Mouse (Mus musculus) A20 (cell line): ENCODE results near the gene Mob3c.

ENCODE experiments used
- DNase-seq: peaks from one replicate; pipeline ENCODE4 v3.0.0-alpha.2; 2011; ENCODE audit warnings: low read depth, low spot score

Gene Mob3c

DNA sequence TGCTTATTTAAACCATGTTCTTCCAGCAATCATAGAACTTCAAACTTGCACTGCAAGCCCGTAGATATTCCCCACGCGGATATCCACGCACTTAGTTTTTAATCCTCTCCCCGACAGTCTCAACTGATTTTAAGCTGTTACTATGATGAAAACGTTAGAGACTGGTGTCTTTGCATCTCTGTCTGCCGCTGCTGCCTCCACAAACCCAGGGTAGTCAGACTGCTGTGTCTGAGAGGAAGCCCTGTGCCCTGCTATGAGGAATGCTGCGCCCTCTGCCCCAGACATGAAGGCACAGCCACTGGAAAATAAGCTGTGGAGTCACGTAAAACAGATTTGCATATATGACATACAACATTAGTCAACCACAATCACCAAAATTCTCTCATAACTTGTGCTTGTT, 50.9 kb downstream of the Mob3c start:
- DNase-seq, result no peak

DNA sequence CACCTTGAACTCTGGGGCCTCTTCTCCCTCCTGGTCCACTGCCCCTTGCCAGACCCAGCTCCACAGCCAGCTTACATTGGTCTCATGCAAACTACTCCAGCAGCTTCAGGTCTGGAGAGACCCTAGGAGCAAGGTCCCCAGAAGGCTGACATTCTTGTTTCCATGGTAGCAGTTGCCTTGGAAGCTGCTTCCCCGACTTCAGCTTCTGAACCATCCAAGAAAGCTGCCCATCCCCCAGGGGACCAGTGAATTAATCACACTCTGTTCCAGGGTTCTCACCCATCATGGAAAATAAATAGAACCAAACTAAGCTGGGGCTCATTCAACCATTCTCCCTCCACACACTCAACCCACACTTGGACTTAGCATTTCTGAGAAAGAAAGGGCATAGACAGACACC, 53.3 kb downstream of the Mob3c start:
- DNase-seq, result no peak

DNA sequence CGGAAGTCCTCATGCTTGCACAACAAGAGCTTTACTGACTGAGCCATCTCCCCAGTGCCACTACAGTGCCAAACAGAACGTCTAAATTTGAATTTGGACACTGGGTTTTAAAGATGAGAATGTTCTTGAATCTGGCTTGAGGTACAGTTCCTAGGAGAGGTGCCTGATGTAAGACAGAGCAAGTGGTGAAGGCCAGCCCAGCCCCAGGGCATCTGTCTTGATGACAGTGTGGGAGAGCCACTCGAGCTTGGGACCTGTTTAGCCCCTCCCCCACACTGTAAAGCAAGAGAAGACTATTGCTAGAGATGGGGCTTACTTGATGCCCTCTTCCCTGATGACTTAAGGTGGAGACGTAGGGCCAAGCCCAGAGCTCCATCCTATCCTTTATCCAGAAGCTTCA, 54.3 kb downstream of the Mob3c start:
- DNase-seq, result no peak

DNA sequence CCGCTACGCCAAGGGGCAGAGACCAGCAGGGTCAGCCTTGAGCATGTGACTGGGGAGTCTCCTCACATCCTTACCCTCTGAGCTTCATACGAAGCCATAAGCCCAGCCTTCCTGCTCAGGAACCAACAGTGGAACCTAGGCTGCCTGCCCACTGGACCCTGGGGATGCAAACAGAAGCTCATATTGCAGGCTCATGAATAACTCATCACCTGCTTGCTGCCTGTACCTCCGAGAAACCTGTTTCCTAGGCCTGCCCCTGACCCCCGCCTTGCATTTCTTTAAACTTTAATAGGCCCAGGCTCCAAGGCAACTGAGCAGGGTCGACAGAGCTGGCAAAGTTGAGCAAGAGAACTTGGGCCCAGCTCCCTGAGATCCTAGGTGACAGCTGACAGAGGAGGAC, 56.1 kb downstream of the Mob3c start, which contains the start of gene Kncn:
TSS of gene Kncn (plus strand) at position 379 of the 400 bp plus-strand sequence.
- DNase-seq, result no peak
